Mouse (Mus musculus) cerebral cortex, adult 2 months (tissue): ENCODE results near the gene Hes5.

Source experiments
- WGBS: fragments of 180-500 bp; shearing (Covaris S2); methylation state at CpG from one replicate; pipeline ENCODE4 v1.1.7; 2018; 5-methylcytosine and 5-hydroxymethylcytosine counted together

Hes5 gene

GRCm38 (mm10) chr4:155011312-155012025 lies 50.7 kb downstream of the Hes5 start:
- 70% methylated on average over 8 of the region's 8 CpGs for WGBS
